ENCODE assay signal across 8 mouse cellular contexts in genomic region chr10:67979401-67980157, GRCm38 (mm10). TPM values are rescaled to one million over a fixed set of nuclear protein-coding genes. Genes with fewer than 3 reads are reported as not detected.
DNase-seq lines count a peak whose midpoint lies in the region; ATAC-seq and TF ChIP-seq lines count a peak whose summit lies in the region.

Rtkn2 (plus strand) TSS chr10:67979570.

- under 1% methylated on average over 57 of the region's 57 CpGs for whole genome bisulfite sequencing in forebrain, embryonic 10.5 days
- WGBS in heart, embryonic 15.5 days = under 1% methylated on average over 57 of the region's 57 CpGs
- WGBS in liver, embryonic 14.5 days (ENCODE audit: insufficient replicate concordance) = under 1% methylated on average over 57 of the region's 57 CpGs
- under 1% methylated on average over 57 of the region's 57 CpGs for WGBS in stomach, embryonic 15.5 days

- TF ChIP-seq EP300 in CH12.LX (IDR thresholded peaks at IDR 0.05; ENCODE audit: low read length) = no peak
- no peak for TF ChIP-seq EP300 in liver, embryonic 14.5 days (IDR thresholded peaks at IDR 0.05; ENCODE audit: low read depth)

- peak; percentile 33; the same call in 1 of the 2 replicates for TF ChIP-seq POLR2A in CH12.LX (IDR thresholded peaks at IDR 0.05; ENCODE audit: low read depth, low read length)

- peak; percentile 95 for ATAC-seq in heart, embryonic 15.5 days (replicated peaks; ENCODE audit: insufficient number of reproducible peaks, insufficient read depth, low FRiP score, low read depth)
- peak; percentile 97 for ATAC-seq in liver, embryonic 14.5 days (ENCODE audit: insufficient read depth)
- ATAC-seq in stomach, embryonic 15.5 days (ENCODE audit: insufficient read depth, low FRiP score, low read depth) = peak; percentile 96

- H3K27ac ChIP-seq in CH12.LX (ENCODE audit: insufficient read depth, low read depth) = no peak within 1 kb of the TSS
- peak within 1 kb of the TSS; percentile 95 for H3K27ac ChIP-seq in forebrain, embryonic 10.5 days
- H3K27ac ChIP-seq in heart, embryonic 15.5 days = peak within 1 kb of the TSS; percentile 73
- no peak within 1 kb of the TSS for H3K27ac ChIP-seq in liver, embryonic 14.5 days
- peak within 1 kb of the TSS; percentile 68; the same call in 1 of the 2 replicates for H3K27ac ChIP-seq in stomach, embryonic 15.5 days

- H3K4me1 ChIP-seq in CH12.LX (ENCODE audit: control insufficient read depth in 1 of 2, insufficient read depth in 2 of 2) = peaks cover 0 to 9% of the 10 kb centered on the region in 2 experiments; a peak in 2 of 4 replicates
- peaks cover 17% of the 10 kb centered on the region for H3K4me1 ChIP-seq in forebrain, embryonic 10.5 days
- peaks cover 7% of the 10 kb centered on the region for H3K4me1 ChIP-seq in heart, embryonic 15.5 days (replicated peaks)
- peaks cover 0 to 3% of the 10 kb centered on the region in 2 experiments; a peak in 2 of 4 replicates for H3K4me1 ChIP-seq in liver, embryonic 14.5 days (replicated peaks; ENCODE audit: control insufficient read depth in 2 of 2, insufficient read depth in 2 of 2, low read length in 1 of 2)
- H3K4me1 ChIP-seq in stomach, embryonic 15.5 days = 0 out of 2 replicates have a peak, but pooled peaks cover 2% of the 10 kb centered on the region

- in situ Hi-C loops in CH12.LX (cut with MboI; ENCODE audit: low pct_ligation_motif_present, low pct_unique_long_range_greater_than_20kb, low sequenced_read_pairs) = loop anchor here (5.0 to 25.0 kb wide), 2 partner anchors 117 to 642 kb away; no protein-coding TSS in a partner anchor

- DNase-seq in CH12.LX (ENCODE audit: extremely low read depth) = peak; percentile 90
- peak; percentile 84 for DNase-seq in c-Kit-positive CD71-negative TER-119-negative erythroid progenitor cells, embryonic 14.5 days (ENCODE audit: low read depth)
- peak; percentile 99 for DNase-seq in forebrain, embryonic 10.5 days (ENCODE audit: extremely low spot score, low spot score)
- DNase-seq in kidney, postnatal 14 days = peak; percentile 92
- peak; percentile 62 to 69 (median 68) for DNase-seq in liver, embryonic 14.5 days (ENCODE audit: low read depth in 3 of 3, low spot score in 3 of 3)
- DNase-seq in neural tube, embryonic 10.5 days (ENCODE audit: extremely low spot score, low spot score) = peak; percentile 98

- peak within 1 kb of the TSS; percentile 52 for H3K4me2 ChIP-seq in CH12.LX (ENCODE audit: insufficient read depth, low read depth, poor library complexity, severe bottlenecking)
- peak within 1 kb of the TSS; percentile 98 for H3K4me2 ChIP-seq in heart, embryonic 15.5 days
- peak within 1 kb of the TSS; percentile 69 for H3K4me2 ChIP-seq in liver, embryonic 14.5 days (ENCODE audit: low read depth)
- H3K4me2 ChIP-seq in stomach, embryonic 15.5 days = peak within 1 kb of the TSS; percentile 96

- dilution Hi-C loops in CH12.LX (cut with MboI; ENCODE audit: extremely low pct_ligation_motif_present, extremely low pct_unique_long_range_greater_than_20kb, low sequenced_read_pairs) = no loop called here

- TF ChIP-seq CTCF in CH12.LX (conservative IDR thresholded peaks at IDR 0.05 in 1 of 2, IDR thresholded peaks at IDR 0.05 in 1 of 2; ENCODE audit: low read depth in 2 of 2, low read length in 2 of 2) = no peak
- TF ChIP-seq CTCF in liver, embryonic 14.5 days (IDR thresholded peaks at IDR 0.05; ENCODE audit: low read depth) = no peak

- H3K4me3 ChIP-seq in CH12.LX (replicated peaks in 1 of 3; ENCODE audit: low read depth in 2 of 3, low read length in 2 of 3, poor library complexity in 1 of 3) = peak within 1 kb of the TSS; percentile 42 to 67 (median 61)
- peak within 1 kb of the TSS; percentile 76 for H3K4me3 ChIP-seq in forebrain, embryonic 10.5 days
- peak within 1 kb of the TSS; percentile 92 for H3K4me3 ChIP-seq in heart, embryonic 15.5 days
- peak within 1 kb of the TSS; percentile 57 to 63 for H3K4me3 ChIP-seq in liver, embryonic 14.5 days (ENCODE audit: insufficient read depth in 1 of 2, low read depth in 2 of 2, low read length in 2 of 2)
- H3K4me3 ChIP-seq in stomach, embryonic 15.5 days (replicated peaks) = peak within 1 kb of the TSS; percentile 69

- H3K9ac ChIP-seq in CH12.LX (ENCODE audit: insufficient read depth, low read depth) = peak within 1 kb of the TSS; percentile 33; the same call in 1 of the 2 replicates
- peak within 1 kb of the TSS; percentile 77 for H3K9ac ChIP-seq in heart, embryonic 15.5 days
- H3K9ac ChIP-seq in liver, embryonic 14.5 days (replicated peaks) = peak within 1 kb of the TSS; percentile 52
- H3K9ac ChIP-seq in stomach, embryonic 15.5 days = peak within 1 kb of the TSS; percentile 44

- no peaks in the 10 kb centered on the region for H3K9me3 ChIP-seq in CH12.LX (replicated peaks; ENCODE audit: low read length)
- H3K9me3 ChIP-seq in forebrain, embryonic 10.5 days = no peaks in the 10 kb centered on the region
- no peaks in the 10 kb centered on the region for H3K9me3 ChIP-seq in heart, embryonic 15.5 days (replicated peaks)
- no peaks in the 10 kb centered on the region for H3K9me3 ChIP-seq in liver, embryonic 14.5 days (ENCODE audit: control insufficient read depth, low read length)
- H3K9me3 ChIP-seq in stomach, embryonic 15.5 days = no peaks in the 10 kb centered on the region

- H3K27me3 ChIP-seq in CH12.LX (replicated peaks) = no peaks in the 10 kb centered on the region
- H3K27me3 ChIP-seq in forebrain, embryonic 10.5 days (ENCODE audit: poor library complexity, severe bottlenecking) = no peaks in the 10 kb centered on the region
- H3K27me3 ChIP-seq in heart, embryonic 15.5 days = no peaks in the 10 kb centered on the region
- H3K27me3 ChIP-seq in liver, embryonic 14.5 days (ENCODE audit: control insufficient read depth, insufficient read depth, low read length) = no peaks in the 10 kb centered on the region
- no peaks in the 10 kb centered on the region for H3K27me3 ChIP-seq in stomach, embryonic 15.5 days (replicated peaks)

- H3K79me2 ChIP-seq in CH12.LX (replicated peaks; ENCODE audit: control insufficient read depth, extremely low read depth, insufficient read depth, poor library complexity, severe bottlenecking) = no peaks in the 10 kb centered on the region

- TF ChIP-seq RAD21 in CH12.LX (IDR thresholded peaks at IDR 0.05; ENCODE audit: low read depth, low read length) = no peak

- H3K36me3 ChIP-seq in CH12.LX (replicated peaks in 1 of 2; ENCODE audit: control insufficient read depth in 1 of 2, insufficient read depth in 1 of 2, low read length in 1 of 2) = no peaks in the 10 kb centered on the region
- H3K36me3 ChIP-seq in forebrain, embryonic 10.5 days (replicated peaks) = peaks cover 10% of the 10 kb centered on the region
- H3K36me3 ChIP-seq in heart, embryonic 15.5 days = no peaks in the 10 kb centered on the region
- no peaks in the 10 kb centered on the region for H3K36me3 ChIP-seq in liver, embryonic 14.5 days (replicated peaks; ENCODE audit: control insufficient read depth, insufficient read depth, low read depth)
- no peaks in the 10 kb centered on the region for H3K36me3 ChIP-seq in stomach, embryonic 15.5 days

TF ChIP-seq in CH12.LX, 34 proteins besides CTCF, POLR2A, EP300 and RAD21:
- no peak for TF ChIP-seq JUND (conservative IDR thresholded peaks at IDR 0.05; ENCODE audit: low read depth, low read length)
- peak; percentile 80 for TF ChIP-seq NRF1 (IDR thresholded peaks at IDR 0.05; ENCODE audit: low read depth, low read length)
TF ChIP-seq in CH12.LX: peak in this region for 1.

RNA-seq across cellular contexts. Expression of gene Rtkn2, which starts in this region (rescaled TPM):
- 0.46 and 0.59 TPM in 2 replicates for total RNA-seq in CH12.LX (2012; rRNA removed)
- total RNA-seq in CH12.LX (2014; rRNA removed) = 0.59 and 0.99 TPM in 2 replicates
- 0.78 and 0.93 TPM in 2 replicates for polyA plus RNA-seq in CH12.LX (2012; ENCODE audit: insufficient read length, low read depth)
- 20.9 and 22.4 TPM in 2 replicates for polyA plus RNA-seq in forebrain, embryonic 10.5 days (2016; fragmentation: Nextera tagmentation; extraction: Ambion mirVana)
- 6.3 and 7.3 TPM in 2 replicates for polyA plus RNA-seq in heart, embryonic 15.5 days (2015; fragmentation: Nextera tagmentation; extraction: Ambion mirVana)
- 0.23 and 0.37 TPM in 2 replicates for polyA plus RNA-seq in liver, embryonic 14.5 days (2012; rRNA removed)
- 0.93 and 1.3 TPM in 2 replicates for polyA plus RNA-seq in liver, embryonic 14.5 days (2014; fragmentation: Nextera tagmentation; extraction: Ambion mirVana)
- 5.2 and 6.6 TPM in 2 replicates for polyA plus RNA-seq in stomach, embryonic 15.5 days (2015; fragmentation: Nextera tagmentation; extraction: Ambion mirVana)

Comparison
In these comparisons a context has a peak if more than half of its experiments do, and no peak if none do; other contexts are left out.
1. Peak in DNase-seq, H3K4me3 ChIP-seq, H3K9ac ChIP-seq and H3K4me2 ChIP-seq in CH12.LX; RNA of the gene not detected or under 1 TPM.
2. H3K27ac ChIP-seq: peak in forebrain, embryonic 10.5 days (single experiment), heart, embryonic 15.5 days (single experiment) and stomach, embryonic 15.5 days (single experiment); none in CH12.LX (single experiment) and liver, embryonic 14.5 days (single experiment).
3. Peak in every context shown above with its lines, with median percentiles within 50 percentile points of each other: DNase-seq, H3K4me2 ChIP-seq, H3K4me3 ChIP-seq, H3K9ac ChIP-seq and ATAC-seq.